Mouse (Mus musculus) ES-E14 (cell line): ENCODE results near the gene Gm28035. TPM values are rescaled to one million over a fixed set of nuclear protein-coding genes. Genes with fewer than 3 reads are reported as not detected.

Experiments used
- DNase-seq: peaks from one replicate; pipeline ENCODE4 v3.0.0-alpha.2; 2013; ENCODE audit warnings: low read depth, low spot score
- H3K27ac ChIP-seq: 2 replicates; pipeline ENCODE4 v1.5.1; 2012; ENCODE audit warnings: low read depth, mild to moderate bottlenecking, low read length, moderate library complexity, mixed read lengths; ENCODE audit not compliant: poor library complexity, insufficient read depth, severe bottlenecking
- H3K36me3 ChIP-seq: 2 replicates; pipeline ENCODE4 v1.6.1; 2012; ENCODE audit warnings: mild to moderate bottlenecking, low read length, moderate library complexity, mixed read lengths; ENCODE audit not compliant: control insufficient read depth, poor library complexity, insufficient read depth, severe bottlenecking
- H3K4me1 ChIP-seq, 2 experiments: fragments of 150-350 bp in 1 of 2; sonication (generic) in 1 of 2; 2 replicates each; pipeline ENCODE4 v1.6.1; 2012; ENCODE audit warnings: low read length in 2 of 2, mild to moderate bottlenecking in 1 of 2, mixed read lengths in 1 of 2; ENCODE audit not compliant: control insufficient read depth in 2 of 2, insufficient read depth in 2 of 2, poor library complexity in 1 of 2
- H3K4me3 ChIP-seq, 2 experiments: fragments of 150-350 bp in 1 of 2; sonication (generic) in 1 of 2; 2 replicates each; pipeline ENCODE4 v1.5.1; 2012; ENCODE audit warnings: low read length in 2 of 2, low read depth in 1 of 2, mild to moderate bottlenecking in 1 of 2, mixed read lengths in 1 of 2; ENCODE audit not compliant: insufficient read depth in 1 of 2, poor library complexity in 1 of 2, severe bottlenecking in 1 of 2
- H3K9ac ChIP-seq: 2 replicates; pipeline ENCODE4 v1.6.1; 2012; ENCODE audit warnings: low read depth, mild to moderate bottlenecking, low read length, mixed read lengths; ENCODE audit not compliant: poor library complexity, insufficient read depth, severe bottlenecking
- H3K9me3 ChIP-seq: fragments of 150-350 bp; sonication (generic); 2 replicates; pipeline ENCODE4 v1.6.1; 2012; ENCODE audit warnings: low read depth, mild to moderate bottlenecking, low read length; ENCODE audit not compliant: control insufficient read depth, insufficient read depth
- CHD2 ChIP-seq: IDR thresholded peaks from 2 replicates; pipeline ENCODE4 v1.6.1; 2014; ENCODE audit warnings: mild to moderate bottlenecking, low read depth, low read length, inconsistent platforms
- HCFC1 ChIP-seq: IDR thresholded peaks from 2 replicates; pipeline ENCODE4 v1.6.1; 2012; ENCODE audit warnings: low read length, inconsistent platforms, borderline replicate concordance; ENCODE audit not compliant: insufficient read depth
- MAFK ChIP-seq: IDR thresholded peaks from 2 replicates; pipeline ENCODE4 v1.6.1; 2014; ENCODE audit warnings: mild to moderate bottlenecking, low read depth, low read length, inconsistent platforms; ENCODE audit not compliant: insufficient read depth
- ZC3H11A ChIP-seq: IDR thresholded peaks from 2 replicates; pipeline ENCODE4 v1.6.1; 2012; ENCODE audit warnings: low read depth, mild to moderate bottlenecking, inconsistent platforms, low read length, borderline replicate concordance
- ZNF384 ChIP-seq: IDR thresholded peaks from 2 replicates; pipeline ENCODE4 v1.6.1; 2012; ENCODE audit warnings: low read depth, low read length, inconsistent platforms
- in situ Hi-C, 2 experiments: fragments of 600-800 bp; cut with MboI; formaldehyde crosslinking; loops; one replicate each; pipeline ENCODE4 v1.15.1; 2025; ENCODE audit warnings: low sequenced_read_pairs in 2 of 2, inconsistent platforms in 1 of 2; ENCODE audit not compliant: unreplicated experiment in 2 of 2
- total RNA-seq: library from RNA; depleted of rRNA; stranded (reverse); fragments of 300-350 nt; gene quantifications from 2 replicates; pipeline ENCODE4 v1.2.3, GENCODE M21; 2012

Gene Gm28035
- total RNA-seq, 1 experiment = 0.76 TPM

GRCm38 (mm10) chr2:30265767-30266253 is 25.4 kb downstream of the Gm28035 start, which contains the start of gene Phyhd1:
TSS of gene Phyhd1 (plus strand) at chr2:30266203.
- Histone ChIP-seq H3K9me3 (no peaks in the 10 kb centered on the region), H3K27ac (peak within 1 kb of the TSS; percentile 59), H3K36me3 (peaks cover 8% of the 10 kb centered on the region; the same call in 1 of the 2 replicates), H3K4me3 (peak within 1 kb of the TSS; percentile 13 to 28; a peak in 2 of 4 replicates), H3K9ac (peak within 1 kb of the TSS; percentile 36), H3K4me1 (peaks cover 9 to 29% of the 10 kb centered on the region in 2 experiments; a peak in 3 of 4 replicates)
- in situ Hi-C loops = no loop called here
- TF ChIP-seq HCFC1 (no peak), CHD2 (no peak), ZNF384 (no peak), MAFK (no peak)
- no peak for DNase-seq

DNA sequence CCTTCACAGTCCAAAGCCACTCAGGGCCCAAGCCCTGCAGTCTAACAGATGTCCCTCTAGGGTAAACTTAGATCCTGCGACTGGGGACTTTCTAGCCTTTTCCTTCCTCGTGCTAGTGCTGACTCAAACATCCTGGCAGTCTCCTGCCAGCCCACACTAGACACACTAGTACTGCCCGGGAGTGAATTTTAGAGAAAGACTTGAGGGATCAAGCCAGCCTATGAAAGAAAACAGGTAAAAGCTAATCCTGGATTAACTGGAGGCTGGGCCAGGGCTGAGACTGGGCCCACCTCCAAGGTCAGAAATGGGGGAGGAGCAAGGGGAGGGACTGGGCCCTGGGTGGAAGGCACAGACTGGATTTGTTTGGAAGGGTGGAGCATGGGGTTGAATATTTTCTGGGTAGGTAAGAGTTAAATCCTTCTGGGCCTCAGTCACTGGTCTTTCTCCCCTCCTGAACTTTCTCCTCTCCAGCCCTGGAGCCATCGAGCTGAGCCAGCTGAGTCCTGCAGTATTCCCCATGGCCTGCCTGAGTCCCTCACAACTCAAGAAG is 26.1 kb downstream of the Gm28035 start:
- Histone ChIP-seq H3K27ac (peak overlapping the region; percentile 59; the same call in 1 of the 2 replicates), H3K4me3 (peak overlapping the region; percentile 13 to 28; a peak in 2 of 4 replicates), H3K4me1 (peaks cover 9 to 29% of the 10 kb centered on the region in 2 experiments; a peak in 3 of 4 replicates), H3K36me3 (peaks cover 8% of the 10 kb centered on the region; the same call in 1 of the 2 replicates), H3K9me3 (no peaks in the 10 kb centered on the region), H3K9ac (peak overlapping the region; percentile 36; the same call in 1 of the 2 replicates)
- peak; percentile 71 for DNase-seq
- in situ Hi-C loops = no loop called here
- TF ChIP-seq CHD2 = no peak

- Histone ChIP-seq H3K36me3 (peaks cover 5% of the 10 kb centered on the region; the same call in 1 of the 2 replicates), H3K9ac (no peak overlapping the region), H3K4me3 (no peak overlapping the region), H3K9me3 (no peaks in the 10 kb centered on the region), H3K27ac (no peak overlapping the region), H3K4me1 (peaks cover 9 to 29% of the 10 kb centered on the region in 2 experiments; a peak in 3 of 4 replicates)
- no peak for DNase-seq
- in situ Hi-C loops = no loop called here
- no peak for TF ChIP-seq ZC3H11A
- no peak for TF ChIP-seq HCFC1
- TF ChIP-seq MAFK = no peak
- TF ChIP-seq ZNF384 = no peak
Observed at GRCm38 (mm10) chr2:30267466-30267865, 27.1 kb downstream of the Gm28035 start.

DNA sequence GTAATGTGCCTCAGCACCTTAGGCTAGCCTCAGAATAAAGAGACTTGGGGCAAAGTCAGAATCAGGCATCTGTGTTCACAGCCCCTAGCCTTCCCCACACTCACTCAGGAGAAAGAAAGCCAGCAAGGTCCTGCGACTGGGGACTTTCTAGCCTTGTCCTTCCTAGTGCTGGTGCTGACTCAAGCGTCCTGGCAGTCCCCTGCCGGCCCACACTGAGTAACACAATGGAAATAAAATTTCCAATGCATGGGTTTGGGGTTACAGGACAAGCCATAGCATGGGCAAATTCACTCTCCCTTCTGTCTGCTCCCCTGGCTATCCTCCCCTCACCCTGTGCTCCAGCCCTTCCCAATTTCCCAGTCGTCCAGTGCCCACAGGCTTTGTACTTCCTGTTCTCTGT is 28.0 kb downstream of the Gm28035 start:
- Histone ChIP-seq H3K9me3 (no peaks in the 10 kb centered on the region), H3K36me3 (peaks cover 1% of the 10 kb centered on the region; the same call in 1 of the 2 replicates), H3K4me3 (no peak overlapping the region), H3K27ac (no peak overlapping the region), H3K4me1 (peaks cover 9 to 25% of the 10 kb centered on the region in 2 experiments; a peak in 3 of 4 replicates), H3K9ac (no peak overlapping the region)
- DNase-seq = no peak
- in situ Hi-C loops = no loop called here
- TF ChIP-seq ZC3H11A (no peak), HCFC1 (no peak), CHD2 (no peak), MAFK (no peak), ZNF384 (no peak)
